Mouse (Mus musculus) T-helper 17 cell (primary cell): ENCODE data around the gene Tkt.
"Not testable (repeated sequence)": the region's sequence is repeated elsewhere in the genome, so short reads cannot be mapped to it uniquely, and the experiment has no call there.

Experiments used
- in situ Hi-C, 2 experiments: fragments of 300-600 bp; cut with MboI, MseI; formaldehyde crosslinking; loops; 1 replicate in 1 of 2; 2 replicates in 1 of 2; pipeline ENCODE4 v1.15.1; 2025; ENCODE audit warnings: high pct_unique_total_duplicates in 2 of 2

Tkt gene

GRCm38 (mm10) chr14:30548131-30548720 is at the start of gene Tkt:
Tkt (plus strand) TSS chr14:30548359.
- in situ Hi-C loops = no loop called here

- in situ Hi-C loops = no loop called here
These were observed 43.2 kb upstream of the Tkt start for GRCm38 (mm10) chr14:30504990-30505389.

- in situ Hi-C loops = no loop called here
These were observed 37.9 kb upstream of the Tkt start for GRCm38 (mm10) chr14:30510214-30510763.

GRCm38 (mm10) chr14:30512896-30513295 is 35.3 kb upstream of the Tkt start:
- in situ Hi-C loops = no loop called here

GRCm38 (mm10) chr14:30515931-30516723 is 32.0 kb upstream of the Tkt start:
- in situ Hi-C loops = no loop called here

DNA sequence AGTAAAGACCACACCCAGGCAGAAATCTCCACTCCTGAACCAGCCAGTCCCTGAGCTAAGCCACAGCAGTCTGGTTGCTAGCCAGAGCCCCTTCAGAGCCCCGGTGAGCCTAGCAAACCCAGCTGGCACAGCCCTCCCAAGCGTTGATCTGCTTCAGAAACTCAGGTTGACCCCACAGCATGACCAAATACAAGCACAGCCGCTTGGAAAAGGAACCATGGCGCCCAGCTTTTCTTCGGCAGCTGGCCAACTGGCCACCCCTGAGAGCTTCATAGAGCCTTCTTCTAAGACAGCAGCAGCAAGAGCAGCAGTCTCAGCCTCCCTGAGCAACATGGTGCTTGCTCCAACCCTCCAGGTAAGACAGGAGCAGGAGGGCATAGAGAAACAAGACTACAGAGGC is 28.8 kb upstream of the Tkt start:
- in situ Hi-C loops = no loop called here

GRCm38 (mm10) chr14:30523356-30523755 is 24.8 kb upstream of the Tkt start:
- in situ Hi-C loops = no loop called here

DNA sequence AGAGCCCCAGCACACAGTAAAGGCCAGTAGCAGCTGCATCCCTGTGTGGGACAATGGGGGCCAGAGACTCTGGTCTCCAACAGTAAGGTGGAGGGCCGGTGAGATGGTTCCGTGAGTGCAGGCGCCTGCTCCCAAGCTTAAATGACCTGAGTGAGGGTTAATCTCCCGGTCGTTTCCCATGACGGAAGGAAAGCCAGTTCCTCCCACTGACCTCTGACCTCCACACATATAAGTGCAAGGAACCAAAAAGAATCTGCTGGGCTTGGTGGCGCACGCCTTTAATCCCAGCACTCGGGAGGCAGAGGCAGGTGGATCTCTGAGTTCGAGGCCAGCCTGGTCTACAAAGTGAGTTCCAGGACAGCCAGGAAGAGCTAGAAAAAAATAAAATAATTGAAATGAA is 19.8 kb upstream of the Tkt start:
- in situ Hi-C loops = no loop called here

- in situ Hi-C loops = no loop called here
These were observed 19.2 kb upstream of the Tkt start for GRCm38 (mm10) chr14:30528961-30529360.

GRCm38 (mm10) chr14:30529454-30529853 is 18.7 kb upstream of the Tkt start:
- in situ Hi-C loops = no loop called here

- in situ Hi-C loops = no loop called here
These were observed 17.4 kb upstream of the Tkt start for GRCm38 (mm10) chr14:30530726-30531269.

GRCm38 (mm10) chr14:30531431-30531830 is 16.7 kb upstream of the Tkt start:
- in situ Hi-C loops = no loop called here

DNA sequence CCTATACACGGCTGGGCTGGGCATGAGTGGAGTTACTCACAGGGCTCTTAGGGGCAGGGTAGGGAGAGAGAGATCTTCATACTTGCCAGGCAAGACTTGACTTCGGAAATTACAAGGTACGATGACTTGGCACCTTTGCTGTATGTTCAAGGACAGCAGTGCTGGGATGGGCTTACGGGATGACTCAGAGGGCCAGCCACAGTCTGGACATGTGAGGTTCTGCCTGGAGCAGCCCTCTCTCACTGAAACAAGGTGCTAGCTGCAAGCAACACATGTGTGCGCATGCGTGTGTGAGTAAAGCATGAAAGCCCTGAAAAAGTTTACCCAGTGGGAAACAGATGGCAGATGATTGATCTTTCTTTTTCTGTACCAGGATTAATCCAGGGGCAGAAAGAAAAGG is 16.3 kb upstream of the Tkt start:
- in situ Hi-C loops = no loop called here

- in situ Hi-C loops = no loop called here
These were observed 14.2 kb upstream of the Tkt start for GRCm38 (mm10) chr14:30533780-30534450.

GRCm38 (mm10) chr14:30541541-30541940 is 6.6 kb upstream of the Tkt start:
- in situ Hi-C loops = no loop called here

GRCm38 (mm10) chr14:30543331-30543730 is 4.8 kb upstream of the Tkt start:
- in situ Hi-C loops = not testable (repeated sequence)

GRCm38 (mm10) chr14:30548965-30549776 is 1.0 kb downstream of the Tkt start:
- in situ Hi-C loops = no loop called here

DNA sequence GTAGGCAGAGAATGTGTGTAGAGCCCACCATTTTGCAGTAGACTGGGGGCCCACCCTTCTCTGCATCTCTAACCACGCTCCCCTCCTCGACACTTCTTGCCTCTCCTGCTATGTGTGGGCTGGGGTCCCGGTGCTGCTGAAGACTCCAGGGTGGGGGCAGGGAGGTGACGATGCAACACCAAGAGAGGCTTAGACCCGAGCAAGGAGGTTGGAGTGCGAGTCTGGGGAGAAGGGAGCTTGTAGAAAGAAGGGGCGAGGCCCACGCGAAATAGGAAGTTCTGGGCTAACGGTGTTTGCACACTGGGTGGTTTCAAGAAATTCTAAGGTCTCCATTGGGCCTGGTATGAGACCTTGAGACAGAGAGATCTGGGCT is 1.6 kb downstream of the Tkt start:
- in situ Hi-C loops = no loop called here

DNA sequence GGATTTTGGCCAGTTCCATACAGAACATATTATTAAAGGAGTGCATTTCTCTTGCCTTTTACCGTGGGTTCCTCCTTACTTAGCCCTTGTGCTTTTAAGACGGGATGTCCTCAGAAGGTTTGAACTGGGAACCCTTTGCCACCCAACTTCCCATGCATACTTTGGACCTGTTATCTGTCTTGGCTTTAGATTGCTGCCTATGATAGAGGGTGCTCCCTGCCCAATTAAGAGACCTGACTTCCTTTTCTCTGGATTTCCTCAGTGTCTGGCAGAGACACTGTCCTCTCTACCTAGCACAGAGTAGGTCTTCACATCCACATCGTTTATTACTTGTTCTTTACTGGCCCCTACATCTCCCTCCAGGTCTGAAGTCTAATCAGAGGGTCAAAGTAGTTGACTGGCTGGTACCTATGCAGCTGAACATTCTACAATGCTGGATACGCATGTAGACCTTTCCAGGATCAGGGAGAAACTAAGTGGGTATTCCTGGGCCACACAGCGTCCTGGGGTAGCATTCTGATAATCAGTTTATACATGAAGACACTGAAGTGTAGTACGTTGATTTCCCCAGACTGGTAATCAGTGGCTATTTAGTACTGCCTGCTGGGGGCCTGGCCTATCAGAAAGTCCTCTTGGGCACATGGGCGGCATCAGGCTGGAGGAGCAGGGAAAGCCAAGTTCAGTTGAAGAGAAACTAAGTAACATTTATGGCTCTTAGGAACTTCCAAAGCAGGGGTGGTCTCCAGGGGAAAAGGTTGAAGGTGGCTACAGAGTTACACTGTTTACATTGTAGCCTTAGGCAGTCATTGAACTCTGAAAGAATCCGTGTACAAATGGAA is 2.3 kb downstream of the Tkt start:
- in situ Hi-C loops = no loop called here

- in situ Hi-C loops = no loop called here
These were observed 3.4 kb downstream of the Tkt start for GRCm38 (mm10) chr14:30551509-30551908.
